Mouse (Mus musculus): ENCODE results near the gene Mtap. TPM values are rescaled to one million over a fixed set of nuclear protein-coding genes. Genes with fewer than 3 reads are reported as not detected.

Mtap gene
- polyA plus RNA-seq, 1 experiment from 2014 or later, result 51.2 TPM

GRCm38 (mm10) chr4:89119900-89120299, 17.0 kb upstream of the Mtap start:
- Histone ChIP-seq H3K4me3 (no peak overlapping the region), H3K9ac (no peak overlapping the region), H3K27me3 (replicated peaks) (no peaks in the 10 kb centered on the region), H3K4me2 (no peak overlapping the region), H3K36me3 (no peaks in the 10 kb centered on the region), H3K9me3 (replicated peaks) (no peaks in the 10 kb centered on the region), H3K4me1 (peaks cover 18% of the 10 kb centered on the region), H3K27ac (no peak overlapping the region)
- ATAC-seq, result no peak

- H3K36me3 ChIP-seq, result no peaks in the 10 kb centered on the region
- H3K4me3 ChIP-seq, result no peak overlapping the region
- no peak for ATAC-seq
- H3K9me3 ChIP-seq (replicated peaks), result no peaks in the 10 kb centered on the region
- no peak overlapping the region for H3K4me2 ChIP-seq
- peaks cover 18% of the 10 kb centered on the region for H3K4me1 ChIP-seq
- H3K27me3 ChIP-seq (replicated peaks), result no peaks in the 10 kb centered on the region
- no peak overlapping the region for H3K27ac ChIP-seq
- 69% methylated on average over 5 of the region's 5 CpGs for WGBS (ENCODE audit: insufficient replicate concordance)
- no peak overlapping the region for H3K9ac ChIP-seq
Measured at GRCm38 (mm10) chr4:89120353-89120752, 16.6 kb upstream of the Mtap start.

GRCm38 (mm10) chr4:89123446-89124243, 13.3 kb upstream of the Mtap start:
- Histone ChIP-seq H3K4me3 (peak overlapping the region; percentile 23; the same call in 1 of the 2 replicates), H3K27ac (no peak overlapping the region), H3K4me1 (peaks cover 25% of the 10 kb centered on the region), H3K36me3 (no peaks in the 10 kb centered on the region), H3K9me3 (replicated peaks) (no peaks in the 10 kb centered on the region), H3K27me3 (replicated peaks) (no peaks in the 10 kb centered on the region), H3K4me2 (peak overlapping the region; percentile 48), H3K9ac (no peak overlapping the region)
- ATAC-seq, result no peak
- WGBS (ENCODE audit: insufficient replicate concordance), result 16% methylated on average over 16 of the region's 16 CpGs

GRCm38 (mm10) chr4:89127674-89128073, 9.2 kb upstream of the Mtap start:
- no peak for ATAC-seq
- Histone ChIP-seq H3K27ac (peak overlapping the region; percentile 32; the same call in 1 of the 2 replicates), H3K27me3 (replicated peaks) (no peaks in the 10 kb centered on the region), H3K9me3 (replicated peaks) (no peaks in the 10 kb centered on the region), H3K4me2 (peak overlapping the region; percentile 33), H3K4me1 (peaks cover 25% of the 10 kb centered on the region), H3K36me3 (no peaks in the 10 kb centered on the region), H3K4me3 (no peak overlapping the region), H3K9ac (no peak overlapping the region)
- 16% methylated on average over 5 of the region's 5 CpGs for WGBS (ENCODE audit: insufficient replicate concordance)

DNA sequence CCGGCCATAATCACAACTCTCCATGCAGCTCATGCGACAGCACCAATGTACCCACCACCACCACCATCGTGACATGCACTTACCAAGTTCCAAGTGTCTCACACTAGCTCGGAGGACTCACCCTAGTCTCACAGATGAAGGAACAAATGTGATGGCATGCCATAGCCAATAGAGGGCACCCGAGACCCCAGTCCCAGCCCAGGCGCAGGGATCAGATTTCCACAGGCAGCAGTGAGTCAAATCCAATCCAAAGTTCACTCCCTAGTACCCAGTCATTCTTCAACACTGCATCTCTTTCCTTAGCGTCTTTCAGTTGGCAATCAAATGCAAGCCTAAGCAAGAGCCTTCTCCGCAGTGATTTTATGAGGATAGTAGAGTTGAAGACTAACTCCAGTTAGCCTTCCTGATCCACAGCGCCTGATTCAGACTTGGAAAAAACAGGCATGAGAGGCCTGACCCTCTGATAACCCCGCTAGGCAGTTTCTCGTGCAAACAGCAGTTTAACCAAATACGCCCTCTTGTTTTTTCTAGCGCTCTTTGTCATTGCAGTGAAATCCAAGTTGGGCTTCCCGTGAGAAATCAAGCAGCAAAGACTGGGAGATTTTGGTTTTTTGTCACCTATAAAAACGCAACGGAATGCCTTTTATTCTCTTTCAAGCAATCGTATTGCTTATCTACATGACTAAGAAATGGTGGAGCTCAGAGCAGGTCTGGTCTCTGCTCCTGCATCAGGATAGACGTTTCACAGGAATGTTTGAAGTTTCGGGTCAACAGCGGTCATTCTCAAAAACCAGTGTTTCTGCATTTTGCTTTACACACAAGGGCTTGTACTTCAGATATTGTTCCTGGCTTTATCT, 8.6 kb upstream of the Mtap start:
- H3K9ac ChIP-seq, result no peak overlapping the region
- H3K27me3 ChIP-seq (replicated peaks), result no peaks in the 10 kb centered on the region
- peak overlapping the region; percentile 33 for H3K4me2 ChIP-seq
- H3K27ac ChIP-seq, result peak overlapping the region; percentile 58; the same call in 1 of the 2 replicates
- peaks cover 22% of the 10 kb centered on the region for H3K4me1 ChIP-seq
- ATAC-seq, result peak; percentile 51; the same call in 1 of the 2 replicates
- H3K36me3 ChIP-seq, result no peaks in the 10 kb centered on the region
- WGBS (ENCODE audit: insufficient replicate concordance), result 28% methylated on average over 20 of the region's 20 CpGs
- H3K9me3 ChIP-seq (replicated peaks), result no peaks in the 10 kb centered on the region
- H3K4me3 ChIP-seq, result no peak overlapping the region

GRCm38 (mm10) chr4:89128937-89129277, 8.0 kb upstream of the Mtap start:
- WGBS (ENCODE audit: insufficient replicate concordance), result 64% methylated on average over 5 of the region's 5 CpGs
- ATAC-seq, result no peak
- H3K4me3 ChIP-seq, result no peak overlapping the region

DNA sequence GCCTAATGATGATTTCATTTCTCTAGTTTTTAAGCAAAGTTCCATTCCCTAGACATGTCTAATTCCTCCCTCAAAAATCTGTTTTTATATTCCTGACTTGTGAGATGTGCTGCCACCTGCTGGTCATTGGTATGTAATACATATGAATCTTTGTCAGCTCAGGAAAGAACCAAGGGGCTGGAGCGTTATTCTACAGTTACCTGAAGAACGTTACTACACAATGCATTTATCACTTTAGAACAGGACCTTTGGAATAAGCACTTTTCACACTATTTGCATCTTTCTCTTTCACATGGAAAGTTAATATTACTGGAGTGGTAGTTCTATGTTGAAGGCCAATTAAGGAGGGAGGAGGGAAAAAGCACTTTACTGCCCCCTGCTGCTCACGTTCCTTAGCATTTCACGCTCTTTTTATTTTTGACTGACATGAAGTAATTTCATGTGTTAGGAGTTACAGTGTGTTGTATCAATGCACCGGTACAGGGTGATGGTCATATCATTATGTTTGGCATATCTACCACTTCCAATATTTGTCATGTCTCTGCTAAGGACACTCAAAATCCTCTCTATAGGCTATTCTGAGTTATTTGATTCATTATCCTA, 7.5 kb upstream of the Mtap start:
- 3% methylated on average over 5 of the region's 5 CpGs for WGBS (ENCODE audit: insufficient replicate concordance)
- Histone ChIP-seq H3K27me3 (replicated peaks) (no peaks in the 10 kb centered on the region), H3K27ac (no peak overlapping the region), H3K9ac (no peak overlapping the region), H3K4me2 (peak overlapping the region; percentile 41), H3K9me3 (replicated peaks) (no peaks in the 10 kb centered on the region), H3K36me3 (no peaks in the 10 kb centered on the region), H3K4me1 (peaks cover 11% of the 10 kb centered on the region), H3K4me3 (no peak overlapping the region)
- ATAC-seq, result no peak

More at GRCm38 (mm10) chr4:89128937-89129277, 8.0 kb upstream of the Mtap start:
- no peaks in the 10 kb centered on the region for H3K27me3 ChIP-seq (replicated peaks)
- no peaks in the 10 kb centered on the region for H3K9me3 ChIP-seq (replicated peaks)
- peak overlapping the region; percentile 58; the same call in 1 of the 2 replicates for H3K27ac ChIP-seq
- no peaks in the 10 kb centered on the region for H3K36me3 ChIP-seq
- peaks cover 16% of the 10 kb centered on the region for H3K4me1 ChIP-seq
- H3K9ac ChIP-seq, result no peak overlapping the region
- peak overlapping the region; percentile 28; the same call in 1 of the 2 replicates for H3K4me2 ChIP-seq

- Histone ChIP-seq H3K4me2 (no peak overlapping the region), H3K4me3 (no peak overlapping the region), H3K27me3 (replicated peaks) (no peaks in the 10 kb centered on the region), H3K36me3 (no peaks in the 10 kb centered on the region), H3K9me3 (replicated peaks) (no peaks in the 10 kb centered on the region), H3K4me1 (peaks cover 11% of the 10 kb centered on the region), H3K9ac (no peak overlapping the region), H3K27ac (no peak overlapping the region)
- WGBS (ENCODE audit: insufficient replicate concordance), result 80% methylated on average over 3 of the region's 3 CpGs
- no peak for ATAC-seq
Measured at GRCm38 (mm10) chr4:89131795-89132194, 5.1 kb upstream of the Mtap start.

DNA sequence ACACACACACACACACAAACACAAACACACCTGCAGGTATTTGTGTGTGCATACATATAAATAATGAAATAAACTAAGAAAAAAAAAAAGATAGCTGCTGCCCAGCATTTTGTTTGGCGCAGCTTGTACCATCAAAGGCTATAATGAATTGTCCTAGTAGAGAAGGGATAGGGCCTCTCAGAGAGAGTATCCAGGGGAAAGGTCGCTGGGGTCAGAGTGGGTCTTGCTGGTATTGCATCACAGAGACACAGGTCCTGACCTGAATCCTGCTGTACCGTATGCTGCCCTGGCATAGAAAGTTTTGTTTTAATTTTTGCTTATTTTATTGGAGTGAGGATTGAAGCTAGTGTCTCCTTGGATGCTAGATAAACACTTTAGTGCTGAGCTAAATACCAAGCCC, 566 bp upstream of the Mtap start:
- no peaks in the 10 kb centered on the region for H3K9me3 ChIP-seq (replicated peaks)
- H3K4me1 ChIP-seq, result peaks cover 49% of the 10 kb centered on the region
- WGBS (ENCODE audit: insufficient replicate concordance), result 55% methylated on average over 3 of the region's 3 CpGs
- peak; percentile 31; the same call in 1 of the 2 replicates for ATAC-seq
- peak overlapping the region; percentile 93 for H3K4me2 ChIP-seq
- H3K36me3 ChIP-seq, result 0 out of 2 replicates have a peak, but pooled peaks cover 6% of the 10 kb centered on the region
- H3K27me3 ChIP-seq (replicated peaks), result no peaks in the 10 kb centered on the region
- no peak overlapping the region for H3K9ac ChIP-seq
- no peak overlapping the region for H3K27ac ChIP-seq
- H3K4me3 ChIP-seq, result 0 out of 2 replicates have a peak overlapping the region, but pooled peaks have one; percentile 73

DNA sequence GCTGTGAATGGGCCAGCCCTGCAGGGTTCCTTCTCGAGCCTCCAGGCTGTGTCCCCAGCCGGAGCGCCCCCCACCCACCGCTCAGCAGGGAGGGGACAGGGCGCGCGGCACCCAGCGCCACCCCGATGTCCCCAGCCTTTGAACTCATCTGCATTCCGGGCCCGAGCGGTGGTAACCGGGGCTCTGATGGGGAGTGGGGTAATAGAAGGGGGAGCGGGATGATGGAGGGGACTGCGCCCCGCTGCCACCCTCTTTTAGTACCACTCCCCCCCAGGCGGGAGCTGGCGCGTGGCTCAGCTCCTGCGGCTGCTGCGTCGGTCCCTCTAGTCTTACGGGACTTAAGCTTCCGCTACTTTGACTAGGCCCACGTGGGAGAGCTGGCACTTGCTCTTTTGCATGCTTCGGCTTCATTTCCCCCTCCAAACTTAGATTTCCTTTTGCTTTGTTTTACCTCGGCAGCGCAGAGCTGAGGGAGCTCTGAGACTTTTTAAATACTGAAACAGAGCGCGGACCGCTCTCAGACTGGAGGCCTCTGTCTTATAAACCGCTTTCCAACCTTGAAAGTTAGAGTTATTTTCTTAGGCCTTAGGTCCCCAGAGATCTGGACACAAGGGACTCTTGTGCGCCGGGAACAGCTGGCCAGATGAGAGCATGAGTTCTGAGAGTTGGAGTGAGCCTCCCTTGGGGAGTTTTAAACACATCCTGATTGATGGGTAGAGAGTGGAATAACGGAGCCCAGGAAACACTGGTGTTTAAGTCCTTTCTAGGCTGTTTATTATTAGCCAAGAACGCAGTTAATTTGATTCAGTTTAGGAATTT, 829 bp downstream of the Mtap start:
- Histone ChIP-seq H3K27ac (peak overlapping the region; percentile 67), H3K36me3 (0 out of 2 replicates have a peak, but pooled peaks cover 8% of the 10 kb centered on the region), H3K4me3 (peak overlapping the region; percentile 73), H3K4me2 (peak overlapping the region; percentile 93), H3K9ac (peak overlapping the region; percentile 77), H3K9me3 (replicated peaks) (no peaks in the 10 kb centered on the region), H3K4me1 (peaks cover 55% of the 10 kb centered on the region), H3K27me3 (replicated peaks) (no peaks in the 10 kb centered on the region)
- under 1% methylated on average over 36 of the region's 36 CpGs for WGBS (ENCODE audit: insufficient replicate concordance)
- peak; percentile 64 for ATAC-seq

GRCm38 (mm10) chr4:89138361-89138651, 1.4 kb downstream of the Mtap start:
- WGBS (ENCODE audit: insufficient replicate concordance), result 26% methylated on average over 4 of the region's 4 CpGs
- Histone ChIP-seq H3K27me3 (replicated peaks) (no peaks in the 10 kb centered on the region), H3K4me3 (peak overlapping the region; percentile 73), H3K4me2 (peak overlapping the region; percentile 93), H3K36me3 (peaks cover 12% of the 10 kb centered on the region), H3K9me3 (replicated peaks) (no peaks in the 10 kb centered on the region), H3K27ac (no peak overlapping the region), H3K9ac (peak overlapping the region; percentile 77; the same call in 1 of the 2 replicates), H3K4me1 (peaks cover 55% of the 10 kb centered on the region)
- no peak for ATAC-seq

Data from liver, embryonic 12.5 days (tissue).